Mouse (Mus musculus) telencephalon, adult 2 months (tissue): ENCODE results near the gene Tsen2.
A peak's percentile ranks its signal among the peaks of the same experiment; 100 is the strongest.

Experiments used
- DNase-seq: peaks from one replicate; pipeline ENCODE4 v3.0.0-alpha.2; 2011; ENCODE audit warnings: low read depth, low spot score

Gene Tsen2

DNA sequence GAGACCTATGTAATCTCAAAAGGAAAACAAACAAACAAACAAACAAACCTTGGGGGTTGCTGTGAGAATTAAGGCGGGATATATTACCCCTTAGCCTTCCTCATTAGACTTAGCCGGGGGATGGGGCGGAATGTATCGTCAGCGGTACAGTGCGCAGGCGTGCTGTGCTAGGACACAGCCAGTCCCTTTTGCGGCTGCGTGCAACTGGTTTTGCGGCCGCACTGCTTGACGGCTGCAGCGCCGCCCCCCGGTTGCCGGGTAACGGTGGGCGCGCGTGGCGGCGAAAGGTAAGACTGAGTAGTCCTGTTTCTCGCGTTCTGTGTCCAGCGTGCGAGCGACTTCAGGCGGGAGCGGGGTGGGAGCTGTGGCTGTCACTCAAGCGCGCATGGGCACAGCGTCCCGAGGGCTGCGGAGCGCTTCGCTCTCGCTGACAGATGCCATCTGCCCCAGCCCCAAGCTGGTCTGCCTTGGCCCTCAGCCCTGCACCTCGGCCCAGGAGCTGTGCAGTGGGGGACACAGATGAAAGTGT, at the start of gene Tsen2:
Gene Tsen2 (plus strand): TSS at position 223 of the 529 bp plus-strand sequence.
- DNase-seq, result peak; percentile 90

DNA sequence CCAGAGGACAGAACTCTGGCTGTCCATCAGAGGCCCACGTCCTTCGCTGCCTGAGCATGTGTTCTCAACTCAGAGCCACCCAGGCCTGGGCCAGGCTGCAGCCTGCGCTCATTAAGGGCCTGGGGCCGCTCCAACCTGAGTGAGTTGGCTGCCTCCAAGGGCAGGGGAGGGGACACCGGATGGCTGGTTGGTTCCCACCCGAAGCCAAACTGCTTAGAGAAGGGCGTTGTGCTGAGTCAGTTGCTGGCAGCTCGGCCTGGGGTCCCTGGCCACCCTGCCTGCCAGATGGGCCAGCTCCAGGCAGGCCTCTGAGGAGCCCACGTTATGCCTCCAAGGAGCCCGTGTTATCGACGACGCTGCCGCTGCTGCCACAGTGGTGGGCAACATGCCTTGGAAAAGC, 44.9 kb upstream of the Tsen2 start:
- no peak for DNase-seq

DNA sequence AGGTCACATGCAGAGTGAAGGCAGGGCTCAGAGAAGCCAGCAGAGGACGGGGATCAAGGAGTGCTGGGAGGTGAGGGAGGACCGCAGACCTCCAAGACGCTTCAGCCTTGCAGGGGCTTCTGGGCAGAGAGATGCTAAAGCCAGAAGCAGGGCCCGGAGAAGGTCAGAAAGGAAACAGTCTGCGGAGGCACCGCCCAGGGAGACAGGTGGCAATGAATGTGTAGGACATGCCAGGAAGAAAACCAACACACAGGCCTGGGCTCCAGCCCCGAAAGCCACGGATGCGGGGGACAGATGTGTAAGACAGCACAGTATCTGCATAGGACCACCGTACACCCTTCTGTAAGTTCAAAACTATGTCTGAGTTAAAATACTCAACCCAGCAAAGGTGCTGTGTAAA, 44.2 kb upstream of the Tsen2 start:
- no peak for DNase-seq

- no peak for DNase-seq
Measured at GRCm38 (mm10) chr6:115501131-115501530, 43.3 kb upstream of the Tsen2 start.

DNA sequence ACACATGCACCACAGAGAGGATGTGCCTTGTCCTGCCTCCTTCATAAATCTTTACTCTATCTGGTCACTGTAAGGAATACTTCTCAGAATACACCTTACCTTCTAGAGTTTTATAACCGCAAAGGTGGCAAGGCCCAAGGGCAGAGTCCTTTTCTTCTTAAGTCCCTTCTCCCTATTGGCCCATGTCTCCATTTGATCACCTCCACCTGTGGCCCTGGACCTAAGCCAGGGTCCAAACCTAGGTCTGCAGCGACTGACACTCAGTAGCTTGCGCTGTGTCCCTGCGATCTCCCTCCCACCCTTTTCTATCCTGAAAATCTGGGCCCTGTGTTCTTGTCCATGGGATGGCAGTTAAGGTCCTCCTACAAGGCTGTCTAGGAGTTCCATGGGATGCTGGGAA, 41.4 kb upstream of the Tsen2 start:
- no peak for DNase-seq

GRCm38 (mm10) chr6:115503549-115504159, 40.8 kb upstream of the Tsen2 start:
- DNase-seq, result no peak

DNA sequence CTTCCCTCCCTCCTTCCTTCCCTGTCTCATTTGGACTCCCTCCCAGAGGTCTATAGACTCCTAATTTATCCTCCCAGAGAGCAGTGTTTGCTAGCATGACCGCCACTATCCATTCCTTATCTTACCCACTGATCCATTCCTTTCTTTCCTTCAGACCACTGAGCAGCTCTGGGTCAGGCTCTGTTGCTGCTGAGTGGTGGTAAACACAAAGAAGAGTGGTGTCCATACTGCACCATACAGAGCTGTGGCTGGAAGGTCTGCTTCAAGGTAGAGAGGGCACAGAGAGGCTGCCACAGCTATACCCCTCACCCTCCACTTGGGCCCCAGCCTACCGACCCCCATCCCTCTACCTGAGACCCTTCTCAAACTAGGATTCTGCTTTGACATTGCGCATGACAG, 40.3 kb upstream of the Tsen2 start:
- no peak for DNase-seq

- peak; percentile 32 for DNase-seq
Measured at GRCm38 (mm10) chr6:115504915-115505314, 39.5 kb upstream of the Tsen2 start.

DNA sequence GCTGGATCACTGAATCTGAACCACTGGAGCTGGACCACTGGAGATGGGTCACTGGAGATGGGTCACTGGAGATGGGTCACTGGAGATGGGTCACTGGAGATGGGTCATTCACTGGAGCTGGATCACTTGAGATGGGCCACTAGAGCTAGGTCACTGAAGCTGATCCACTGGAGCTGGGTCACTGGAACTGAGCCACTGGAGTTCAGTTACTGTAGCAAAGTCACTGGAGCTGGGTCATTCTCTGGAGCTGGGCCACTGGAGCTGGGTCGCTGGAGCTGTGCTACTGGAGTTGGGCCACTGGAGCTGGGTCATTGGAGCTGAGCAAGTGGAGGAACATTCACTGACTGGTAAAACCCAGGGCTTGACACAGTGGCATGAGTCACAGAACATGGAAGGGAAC, 38.0 kb upstream of the Tsen2 start:
- no peak for DNase-seq

- DNase-seq, result no peak
Measured at GRCm38 (mm10) chr6:115511447-115511846, 33.0 kb upstream of the Tsen2 start.

DNA sequence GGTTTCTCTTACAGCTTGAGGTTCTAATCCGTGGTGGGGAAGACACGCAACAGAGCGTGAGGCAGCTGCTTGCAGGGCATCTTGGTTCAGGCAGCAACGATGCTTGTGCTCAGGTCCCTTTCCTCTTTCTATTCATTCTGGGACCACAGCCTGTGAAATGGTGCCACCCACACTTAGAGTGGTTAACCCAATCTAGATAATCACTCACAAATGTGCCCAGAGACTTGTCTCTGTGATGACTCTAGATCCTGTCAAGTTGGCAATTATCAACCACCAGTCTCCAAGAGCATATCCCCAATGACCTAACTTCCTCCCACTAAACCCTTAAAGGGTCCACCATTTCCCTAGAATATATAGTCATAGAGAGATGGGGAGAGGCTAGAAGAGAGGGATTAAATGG, 31.3 kb upstream of the Tsen2 start:
- DNase-seq, result no peak

GRCm38 (mm10) chr6:115517904-115518303, 26.6 kb upstream of the Tsen2 start:
- DNase-seq, result peak; percentile 36

GRCm38 (mm10) chr6:115518352-115518751, 26.1 kb upstream of the Tsen2 start:
- DNase-seq, result no peak

GRCm38 (mm10) chr6:115519275-115519699, 25.2 kb upstream of the Tsen2 start:
- no peak for DNase-seq

DNA sequence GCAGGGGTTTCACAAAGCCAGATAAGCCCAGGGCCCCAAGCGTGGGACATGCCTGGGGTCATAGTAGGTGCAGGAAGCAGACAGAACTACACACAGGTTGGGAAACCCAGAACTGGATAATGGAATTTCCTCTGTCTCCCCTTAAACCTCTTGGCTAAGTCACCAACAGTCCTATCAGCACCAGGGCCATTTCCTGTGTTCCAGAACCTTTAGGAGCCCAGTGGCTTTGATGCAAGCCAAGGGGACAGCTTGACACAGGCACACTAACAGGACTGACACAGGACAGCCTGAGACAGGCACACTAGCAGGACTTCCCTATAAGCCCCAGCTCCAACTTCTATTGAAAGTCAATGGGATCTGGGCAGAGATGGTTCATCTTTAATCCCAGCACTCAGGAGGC, 22.5 kb upstream of the Tsen2 start:
- DNase-seq, result no peak

DNA sequence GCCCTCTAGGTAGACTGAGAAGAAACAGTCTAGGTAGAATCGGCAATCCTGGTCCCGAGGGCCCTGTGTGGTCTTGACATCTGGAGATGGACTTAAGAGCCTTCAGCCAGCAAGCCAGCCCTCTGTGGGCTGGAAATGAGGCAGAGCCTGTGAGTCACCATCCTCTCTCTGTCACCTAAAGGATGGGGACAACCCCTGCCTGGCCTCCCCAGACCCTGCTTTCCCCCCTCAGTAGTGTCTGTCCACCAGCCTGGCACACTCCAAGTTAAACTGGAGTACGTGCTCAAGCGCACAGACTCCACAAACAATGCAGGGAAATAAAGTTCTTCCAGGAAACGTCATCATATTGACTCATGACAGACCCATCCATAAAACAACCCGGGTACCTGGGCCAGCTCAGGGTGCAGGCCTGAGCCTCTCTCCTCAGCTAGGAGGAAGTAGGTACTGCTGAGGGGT, 21.7 kb upstream of the Tsen2 start:
- DNase-seq, result no peak

DNA sequence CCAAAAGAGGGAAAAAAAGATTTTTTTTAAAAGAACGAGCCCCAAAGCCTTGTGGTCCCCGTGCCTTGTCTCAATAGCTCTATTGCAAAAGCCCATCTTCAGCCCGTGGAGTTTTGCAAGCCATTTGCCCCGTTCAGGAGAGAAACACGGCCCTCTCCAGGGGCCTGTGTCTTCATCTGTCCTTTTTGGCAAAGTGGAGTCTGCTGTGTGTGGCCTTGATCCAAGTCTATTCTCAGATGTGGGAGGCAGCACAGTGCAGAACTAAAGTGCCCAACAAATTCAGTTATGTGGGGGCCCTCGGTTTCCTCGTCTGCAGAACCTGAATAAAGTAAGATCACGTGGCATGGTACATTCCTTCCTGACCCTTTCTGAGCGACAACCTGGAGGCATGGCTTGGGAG, 21.3 kb upstream of the Tsen2 start:
- DNase-seq, result peak; percentile 55

- no peak for DNase-seq
Measured at GRCm38 (mm10) chr6:115524449-115524990, 19.9 kb upstream of the Tsen2 start.

GRCm38 (mm10) chr6:115527418-115527817, 17.0 kb upstream of the Tsen2 start:
- no peak for DNase-seq

GRCm38 (mm10) chr6:115528372-115528771, 16.1 kb upstream of the Tsen2 start:
- no peak for DNase-seq

- DNase-seq, result no peak
Measured at GRCm38 (mm10) chr6:115534617-115535016, 9.8 kb upstream of the Tsen2 start.

GRCm38 (mm10) chr6:115536169-115536568, 8.3 kb upstream of the Tsen2 start:
- no peak for DNase-seq

DNA sequence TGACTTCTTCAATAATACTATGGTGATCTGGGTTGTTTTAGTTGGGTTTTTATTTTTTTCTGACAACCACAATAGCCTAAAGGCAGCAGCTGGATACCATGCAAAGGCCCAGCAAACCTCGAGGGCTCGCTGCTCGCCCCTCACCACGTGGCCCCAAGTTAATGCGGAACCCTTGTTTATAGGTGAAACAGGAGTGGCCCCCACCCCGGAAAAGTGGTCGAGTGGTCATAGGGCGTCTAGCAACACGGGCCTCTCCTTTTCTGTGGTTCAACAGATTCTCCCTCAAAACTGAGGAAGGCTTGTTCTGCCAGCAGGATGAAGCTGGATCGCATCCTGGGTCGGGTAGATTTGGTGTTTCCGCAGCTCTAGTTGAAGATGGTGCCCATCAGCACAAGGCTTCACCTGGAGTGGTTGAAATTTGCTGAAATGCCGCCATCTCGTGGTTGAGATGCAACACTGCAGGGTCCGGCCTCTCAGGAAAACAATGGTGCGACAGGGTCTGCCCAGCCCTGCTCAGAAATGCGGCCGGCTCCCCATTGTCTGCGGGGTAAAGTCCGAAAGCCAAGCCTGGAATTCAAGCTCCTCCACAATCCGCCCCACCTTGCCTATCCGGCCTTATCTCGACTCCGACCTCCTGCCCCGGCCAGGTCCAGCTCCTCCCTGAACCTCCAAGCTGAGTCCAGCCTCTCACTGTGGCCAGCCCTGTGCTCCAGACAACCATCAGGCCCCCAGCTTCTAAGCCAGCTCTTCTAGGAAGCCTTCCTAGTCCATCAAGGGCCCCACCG, 5.6 kb upstream of the Tsen2 start:
- DNase-seq, result peak; percentile 42
